Mouse (Mus musculus): ENCODE results near the gene Pbx1. TPM values are rescaled to one million over a fixed set of nuclear protein-coding genes. Genes with fewer than 3 reads are reported as not detected.
A peak's percentile ranks its signal among the peaks of the same experiment; 100 is the strongest.

Gene Pbx1
- total RNA-seq, 2 experiments from 2014 or later: 129 to 137 TPM

DNA sequence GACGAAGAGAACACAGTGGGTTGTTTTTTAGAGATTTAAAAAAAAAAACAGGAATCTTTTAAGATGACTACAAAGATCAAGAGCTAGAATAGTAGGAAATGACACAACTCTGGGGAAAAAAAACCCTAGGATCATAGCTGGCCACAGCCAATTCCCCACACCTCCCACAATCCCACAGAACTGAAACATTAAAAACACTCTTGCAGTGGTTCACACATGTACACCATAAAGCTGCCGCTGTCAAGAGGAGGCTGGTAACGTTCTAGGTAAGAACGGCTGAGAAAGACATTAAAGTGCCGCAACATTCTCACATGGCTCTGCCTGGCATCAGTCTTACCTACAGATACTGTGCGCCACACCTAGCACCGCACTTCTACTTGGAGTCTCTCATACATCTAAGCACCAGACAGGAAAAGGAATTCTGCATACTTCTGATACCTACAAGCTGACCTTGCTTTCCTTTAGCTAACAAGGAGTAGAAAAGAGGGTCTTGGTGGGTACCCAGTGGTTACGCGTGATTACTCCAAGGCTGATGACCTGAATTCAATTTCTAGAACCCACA, 176.6 kb downstream of the Pbx1 start:
- peak in 1 of 2 experiments; percentile 57 for DNase-seq (ENCODE audit: low spot score in 2 of 2)
- intact Hi-C loops (cut with DNase I): no loop called here

DNA sequence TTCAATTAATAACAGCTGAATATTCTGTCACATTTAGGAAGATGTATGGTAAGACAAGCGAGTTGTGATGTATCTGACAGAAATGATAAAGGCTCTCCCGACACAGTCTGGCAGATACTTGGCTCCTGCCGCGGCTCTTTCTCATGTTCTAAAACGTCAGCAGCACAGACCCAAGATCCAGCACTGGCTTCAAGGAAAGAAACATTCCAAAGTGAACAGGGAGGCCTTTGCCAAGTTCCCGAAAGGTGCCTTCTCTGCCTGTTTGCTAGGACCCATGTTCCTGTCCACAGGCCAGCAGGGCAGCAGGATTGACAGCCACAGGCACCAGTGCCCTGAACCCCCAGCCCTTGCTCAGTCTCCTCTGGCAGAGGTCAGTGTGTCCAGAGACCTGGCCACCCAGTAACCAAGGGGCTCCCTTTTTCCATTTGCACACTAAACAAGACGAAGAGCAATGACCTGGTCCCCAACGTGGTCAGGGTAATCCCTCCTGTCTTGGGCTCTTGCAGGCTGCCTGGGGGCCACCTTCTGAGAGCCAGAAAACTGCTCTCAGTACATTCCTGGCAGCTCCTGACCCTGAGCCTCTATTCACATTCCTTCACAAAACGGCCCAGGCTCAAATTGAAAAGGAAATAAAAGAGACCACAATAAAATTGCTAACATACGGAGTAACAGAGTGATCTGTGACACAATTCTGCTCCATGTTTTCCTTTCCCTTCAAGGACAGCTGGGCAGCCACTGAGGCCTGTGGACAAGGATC, 184.9 kb downstream of the Pbx1 start:
- intact Hi-C loops (cut with DNase I): no loop called here
- peak; percentile 43 to 65 for DNase-seq (ENCODE audit: low spot score in 2 of 2)

DNA sequence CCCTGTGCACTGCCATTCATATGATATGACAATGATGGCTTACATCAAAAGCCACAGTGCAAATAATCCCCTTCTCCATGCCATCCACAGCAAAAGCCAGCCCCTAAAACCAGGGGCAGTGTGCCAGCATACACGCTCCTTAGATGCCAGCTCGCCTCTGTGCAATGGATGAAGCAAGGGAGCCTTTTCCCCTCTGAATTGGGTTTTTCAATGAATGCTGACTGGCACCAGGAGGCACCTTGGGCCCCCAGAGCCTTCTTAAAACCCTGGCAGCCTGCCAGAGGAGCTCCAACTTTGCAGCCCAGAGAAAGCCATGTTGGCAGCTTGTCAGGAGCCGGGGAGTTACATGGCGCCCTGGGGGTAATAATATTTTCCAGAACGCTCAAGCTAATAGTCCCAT, 186.5 kb downstream of the Pbx1 start:
- intact Hi-C loops (cut with DNase I): no loop called here
- DNase-seq (ENCODE audit: low spot score in 2 of 2): peak in 1 of 2 experiments; percentile 36

DNA sequence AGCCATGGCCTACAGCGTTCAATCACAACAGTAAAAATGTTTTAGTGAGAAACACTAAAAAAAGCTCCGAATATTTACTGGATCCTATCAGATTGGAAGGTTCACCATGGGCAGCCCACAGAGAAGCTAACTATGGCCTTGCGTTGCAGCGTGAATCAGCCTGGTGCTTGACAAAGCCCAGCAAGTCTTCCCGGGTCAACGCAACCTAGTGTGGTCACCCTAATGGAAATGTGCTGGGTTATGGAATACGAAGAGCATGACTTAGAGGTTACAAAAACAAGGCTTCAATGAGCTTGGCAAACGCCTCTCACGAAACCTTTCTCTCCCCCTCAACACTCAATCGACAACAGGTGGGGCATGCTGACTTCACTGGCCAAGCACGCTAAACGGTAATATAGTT, 188.3 kb downstream of the Pbx1 start:
- no peak for DNase-seq (ENCODE audit: low spot score in 2 of 2)
- intact Hi-C loops (cut with DNase I): no loop called here

DNA sequence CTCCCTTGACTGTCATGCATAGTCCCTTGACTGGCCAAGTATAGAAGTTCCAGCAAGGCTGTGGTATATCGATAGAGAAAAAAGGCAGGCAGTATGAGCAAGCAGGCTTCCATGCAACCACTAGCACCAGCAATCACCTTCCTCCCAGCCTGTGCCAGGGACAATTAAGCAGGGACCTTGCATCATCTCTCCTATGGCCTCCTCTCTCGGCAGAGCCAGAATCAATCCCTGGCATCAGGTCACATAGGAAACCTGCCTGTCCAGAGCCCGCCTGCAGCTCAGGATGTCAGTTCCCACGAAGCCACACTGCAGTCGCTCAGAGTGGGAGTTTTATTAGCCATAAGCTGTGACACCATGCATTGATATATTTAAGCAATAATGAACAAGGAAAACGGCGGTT, 189.0 kb downstream of the Pbx1 start:
- intact Hi-C loops (cut with DNase I): no loop called here
- DNase-seq (ENCODE audit: low spot score in 2 of 2): no peak

DNA sequence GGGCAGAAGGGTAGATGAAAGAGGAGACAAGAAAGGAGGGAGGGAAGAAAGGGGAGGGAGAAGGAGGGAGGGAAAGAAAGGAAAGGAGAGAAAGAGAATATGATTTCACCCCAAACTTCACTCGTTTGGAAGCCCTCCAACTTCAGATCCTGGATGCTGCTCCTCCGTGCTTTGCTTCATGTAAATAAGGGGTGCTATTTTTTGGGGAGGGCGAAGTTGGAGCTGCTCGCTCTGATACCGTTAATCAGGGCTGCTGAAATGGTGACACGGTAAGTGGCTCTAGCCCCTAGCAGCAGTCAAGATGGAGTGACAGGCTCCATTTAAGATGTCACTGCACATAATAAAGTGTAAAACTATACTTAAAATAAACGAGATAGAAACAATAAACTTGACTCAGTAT, 190.8 kb downstream of the Pbx1 start:
- intact Hi-C loops (cut with DNase I): no loop called here
- DNase-seq (ENCODE audit: low spot score in 2 of 2): no peak

DNA sequence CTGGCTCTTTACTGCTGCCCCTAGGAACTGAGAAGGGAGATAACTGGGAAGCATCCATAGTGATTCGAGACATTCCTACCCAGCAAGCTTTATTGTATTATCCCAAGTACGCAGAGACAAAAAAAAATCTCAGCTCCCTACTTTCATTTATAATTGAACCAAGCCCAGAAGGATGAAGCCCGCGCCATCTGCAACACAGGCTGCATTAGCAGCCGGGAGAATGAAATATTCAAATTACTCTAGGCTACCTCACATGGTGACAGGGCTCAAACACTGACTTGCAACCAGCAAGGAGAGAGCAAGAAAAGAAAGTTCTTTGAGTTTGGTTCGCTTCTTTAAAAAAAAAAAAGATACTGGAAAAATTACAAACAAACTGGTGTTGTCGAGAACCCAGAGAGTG, 191.2 kb downstream of the Pbx1 start:
- intact Hi-C loops (cut with DNase I): no loop called here
- peak in 1 of 2 experiments; percentile 65 for DNase-seq (ENCODE audit: low spot score in 2 of 2)

DNA sequence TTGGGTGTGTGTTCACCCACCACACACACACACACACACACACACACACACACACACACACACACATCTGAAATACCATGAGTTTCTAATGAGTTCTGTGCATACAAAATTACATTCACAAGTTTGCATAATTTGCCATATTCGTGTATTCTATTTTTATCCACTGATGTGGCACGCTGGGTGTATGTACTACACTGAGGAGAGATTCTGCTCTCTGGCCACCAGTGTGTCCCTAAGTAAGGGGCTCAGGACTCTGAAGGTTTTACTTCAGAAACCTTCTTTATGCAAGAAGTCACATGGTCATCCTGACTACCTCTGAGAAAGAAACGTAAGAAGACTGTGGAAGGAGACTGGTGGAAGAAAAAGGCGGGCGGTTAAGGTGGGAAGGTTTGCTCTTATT, 191.7 kb downstream of the Pbx1 start:
- no peak for DNase-seq (ENCODE audit: low spot score in 2 of 2)
- intact Hi-C loops (cut with DNase I): no loop called here

DNA sequence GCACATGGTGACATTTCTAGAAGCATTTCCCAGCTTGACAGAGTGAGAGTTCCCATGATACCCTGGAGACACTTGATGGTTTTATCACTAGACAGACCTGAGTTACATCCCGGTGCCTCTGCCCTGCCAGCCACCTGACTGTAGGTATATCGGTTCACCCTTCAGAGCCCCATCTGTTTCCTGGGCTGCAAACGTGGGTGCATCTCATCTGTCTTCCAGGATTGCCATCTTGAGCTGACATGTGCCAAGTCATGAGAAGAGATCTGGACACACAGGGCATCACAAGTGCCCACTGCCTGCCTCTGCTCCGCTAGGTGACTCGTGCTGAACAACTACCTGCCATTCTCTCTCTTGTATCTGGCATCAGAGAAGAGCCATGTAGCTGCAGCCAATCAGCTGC, 196.0 kb downstream of the Pbx1 start:
- intact Hi-C loops (cut with DNase I): no loop called here
- DNase-seq (ENCODE audit: low spot score in 2 of 2): no peak

DNA sequence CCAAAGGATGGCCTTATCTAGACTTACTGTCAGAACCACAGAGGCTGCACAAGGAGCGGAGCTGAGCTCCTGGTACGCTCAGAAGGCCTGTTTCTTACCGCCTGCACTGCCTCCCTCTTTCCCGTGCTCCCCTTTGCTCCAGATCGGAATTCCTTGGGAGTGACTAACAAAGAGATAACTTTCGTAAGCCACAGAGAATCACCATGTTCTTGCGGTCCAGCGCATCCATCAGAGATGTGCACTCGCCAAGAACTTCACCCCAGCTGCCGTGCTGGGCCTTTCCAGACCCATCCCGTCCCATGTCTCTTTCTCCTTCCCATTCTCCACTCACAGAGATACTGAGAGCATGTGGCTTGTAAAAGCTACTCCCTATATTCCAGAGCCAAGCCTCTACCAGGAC, 197.7 kb downstream of the Pbx1 start:
- no peak for DNase-seq (ENCODE audit: low spot score in 2 of 2)
- intact Hi-C loops (cut with DNase I): loop anchor here (5.0 kb wide), 1 partner anchor 88 kb away; no protein-coding TSS in a partner anchor

DNA sequence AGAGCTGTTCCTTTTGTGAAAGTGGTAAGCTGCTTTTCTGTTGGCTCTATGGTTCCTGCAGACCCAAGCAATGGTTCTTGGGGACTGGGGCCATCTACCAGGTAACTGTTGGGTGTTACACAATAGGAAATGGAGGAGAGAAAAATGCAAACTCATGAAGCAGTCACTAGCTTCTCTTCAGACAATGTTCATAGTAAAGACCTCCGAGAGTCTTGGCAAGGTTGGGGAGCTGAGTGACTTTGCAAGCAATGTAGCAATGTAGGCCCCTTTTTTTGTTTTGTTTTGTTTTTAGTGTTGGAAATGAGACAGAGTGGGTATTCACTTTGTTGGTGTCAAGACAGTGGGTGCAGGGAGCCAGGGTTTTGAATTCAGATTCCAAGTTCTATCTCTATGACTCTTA, 198.9 kb downstream of the Pbx1 start:
- intact Hi-C loops (cut with DNase I): loop anchor here (5.0 kb wide), 1 partner anchor 89 kb away; no protein-coding TSS in a partner anchor

DNA sequence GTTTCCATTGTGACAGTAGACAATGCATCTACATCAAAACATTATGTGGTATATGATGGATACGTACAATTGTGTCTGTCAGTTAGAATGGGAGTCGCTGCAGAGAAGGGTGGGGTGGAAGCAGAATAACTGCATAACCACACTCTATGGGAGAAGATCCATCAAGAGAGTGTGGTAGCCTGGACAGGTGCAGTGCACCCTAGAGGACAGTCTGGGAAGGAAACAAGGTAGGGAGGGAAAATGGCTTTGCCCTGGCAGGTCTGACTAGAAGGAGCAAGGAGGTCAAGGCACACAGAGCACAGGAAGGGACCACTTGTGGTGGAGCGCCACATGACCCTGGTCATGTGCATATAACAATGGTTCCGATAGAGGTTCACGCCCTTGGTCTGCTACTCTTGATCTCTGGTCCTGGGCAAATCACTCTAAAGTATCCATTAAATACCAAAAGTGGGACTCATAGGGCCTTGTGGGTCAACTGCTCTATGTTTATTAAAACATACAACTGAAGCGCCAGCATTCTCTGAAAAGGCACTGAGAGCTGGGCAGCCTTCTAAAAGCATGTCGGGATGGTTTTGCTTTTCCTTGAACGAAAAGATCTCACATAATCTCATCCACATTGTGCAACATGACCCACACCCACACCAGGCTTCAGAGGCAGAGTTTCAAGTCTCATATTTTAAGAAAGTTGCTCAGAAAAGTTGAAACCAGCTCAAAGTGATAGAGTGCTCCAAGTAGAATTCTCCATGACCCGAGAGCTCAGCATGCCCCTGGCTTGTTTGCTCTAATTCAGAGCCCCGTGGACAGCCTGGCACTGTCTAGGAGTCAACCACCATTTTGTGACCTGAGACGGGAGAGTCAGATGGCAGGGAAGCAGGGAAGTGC, 200.3 kb downstream of the Pbx1 start:
- DNase-seq (ENCODE audit: low spot score in 2 of 2): no peak
- intact Hi-C loops (cut with DNase I): loop anchor here (5.0 kb wide), 1 partner anchor 91 kb away; no protein-coding TSS in a partner anchor

More for the DNA sequence above, 198.9 kb downstream of the Pbx1 start:
- no peak for DNase-seq (ENCODE audit: low spot score in 2 of 2)

DNA sequence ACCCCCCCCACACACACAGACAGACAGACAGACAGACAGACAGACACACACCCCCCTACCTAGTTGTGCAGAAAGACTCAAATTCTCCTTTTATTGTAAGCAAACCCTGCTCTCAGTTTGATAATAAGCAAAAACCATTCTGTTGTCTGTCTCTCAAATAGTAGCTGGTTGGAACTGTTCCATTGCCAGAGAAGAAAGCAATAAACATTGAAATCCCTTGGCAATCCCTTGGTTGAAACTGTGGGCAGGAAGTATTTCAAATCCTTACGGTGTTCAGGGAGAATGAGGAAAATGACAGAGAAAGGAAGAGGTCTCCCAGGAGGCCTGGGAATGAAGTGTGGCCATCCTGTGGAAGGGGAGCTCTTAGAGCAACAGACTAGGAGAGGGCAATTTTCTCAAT, 201.2 kb downstream of the Pbx1 start:
- no peak for DNase-seq (ENCODE audit: low spot score in 2 of 2)
- intact Hi-C loops (cut with DNase I): loop anchor here (5.0 kb wide), 1 partner anchor 91 kb away; no protein-coding TSS in a partner anchor

DNA sequence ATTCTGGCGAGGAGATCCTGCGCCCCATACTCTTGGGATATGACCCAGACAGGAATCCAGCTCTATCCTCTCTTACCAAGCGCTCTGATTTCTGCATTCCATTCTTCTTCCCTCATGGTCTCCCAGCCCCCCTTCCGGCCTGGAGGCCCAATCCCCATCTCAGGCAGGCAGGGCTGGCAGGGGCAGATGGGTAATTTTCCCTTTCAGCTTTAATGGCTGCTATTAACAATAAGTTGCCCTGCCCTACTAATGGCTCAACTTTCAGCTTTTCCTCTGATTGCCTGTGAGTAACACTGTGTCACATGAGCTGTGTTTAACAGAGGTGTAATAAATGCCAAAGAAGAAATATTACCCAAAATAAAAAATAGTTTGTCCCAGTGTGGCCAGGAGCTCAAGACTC, 201.9 kb downstream of the Pbx1 start:
- DNase-seq (ENCODE audit: low spot score in 2 of 2): no peak
- intact Hi-C loops (cut with DNase I): loop anchor here (5.0 kb wide), 1 partner anchor 92 kb away; no protein-coding TSS in a partner anchor

DNA sequence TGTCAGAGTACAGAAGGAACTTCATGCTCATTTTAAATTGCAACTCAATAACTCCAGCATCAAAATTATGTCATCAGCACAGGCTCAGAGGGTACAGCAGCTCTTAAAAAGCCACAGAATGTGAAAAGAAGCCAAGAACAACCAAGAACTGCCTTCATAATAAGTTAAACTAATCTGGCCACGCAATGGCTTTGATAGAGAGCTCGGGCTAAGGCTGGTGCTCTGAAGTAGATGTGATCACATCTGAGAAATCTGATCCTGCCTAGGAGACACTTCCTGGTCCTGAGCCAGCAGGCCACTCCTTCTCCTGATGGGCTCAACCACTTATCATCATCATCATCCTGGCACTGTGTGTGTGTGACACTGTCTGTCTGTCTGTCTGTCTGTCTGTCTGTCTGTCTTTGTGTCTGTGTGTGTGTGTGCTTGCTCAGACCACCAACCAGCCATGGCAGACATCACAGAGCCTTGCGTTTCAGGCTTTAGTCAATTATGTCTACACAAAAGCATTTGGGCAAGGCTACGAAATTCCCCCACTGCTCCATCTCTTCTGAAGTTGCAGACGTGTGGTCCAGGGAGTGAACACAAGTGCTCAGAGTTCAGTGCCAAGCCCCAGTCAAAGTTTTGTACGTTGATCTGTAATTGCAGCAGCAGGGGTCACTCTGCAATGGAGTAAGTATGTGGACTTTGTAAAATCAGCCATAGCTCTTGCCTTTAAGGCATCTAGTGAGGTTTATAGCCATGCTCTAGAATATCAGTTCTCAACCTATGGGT, 203.1 kb downstream of the Pbx1 start:
- DNase-seq (ENCODE audit: low spot score in 2 of 2): no peak
- intact Hi-C loops (cut with DNase I): no loop called here

DNA sequence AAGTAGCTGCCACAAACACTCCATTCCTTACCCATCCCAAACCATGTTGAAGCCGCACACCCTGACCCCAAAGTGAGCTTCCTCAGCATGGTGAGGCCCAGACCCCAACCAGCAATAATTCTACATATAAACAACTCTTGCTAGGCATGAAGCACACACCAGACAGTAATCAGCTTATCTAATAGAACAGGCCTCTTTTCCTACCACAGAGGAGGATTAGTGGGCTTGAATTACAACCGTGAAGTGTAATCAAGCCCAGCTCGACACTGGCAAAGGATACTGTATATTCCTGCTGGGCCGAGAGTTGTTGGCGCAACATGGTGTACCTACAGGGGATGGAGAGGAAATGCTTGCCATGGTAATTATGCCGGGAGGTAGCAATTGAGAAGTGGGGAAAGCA, 205.9 kb downstream of the Pbx1 start:
- intact Hi-C loops (cut with DNase I): no loop called here

DNA sequence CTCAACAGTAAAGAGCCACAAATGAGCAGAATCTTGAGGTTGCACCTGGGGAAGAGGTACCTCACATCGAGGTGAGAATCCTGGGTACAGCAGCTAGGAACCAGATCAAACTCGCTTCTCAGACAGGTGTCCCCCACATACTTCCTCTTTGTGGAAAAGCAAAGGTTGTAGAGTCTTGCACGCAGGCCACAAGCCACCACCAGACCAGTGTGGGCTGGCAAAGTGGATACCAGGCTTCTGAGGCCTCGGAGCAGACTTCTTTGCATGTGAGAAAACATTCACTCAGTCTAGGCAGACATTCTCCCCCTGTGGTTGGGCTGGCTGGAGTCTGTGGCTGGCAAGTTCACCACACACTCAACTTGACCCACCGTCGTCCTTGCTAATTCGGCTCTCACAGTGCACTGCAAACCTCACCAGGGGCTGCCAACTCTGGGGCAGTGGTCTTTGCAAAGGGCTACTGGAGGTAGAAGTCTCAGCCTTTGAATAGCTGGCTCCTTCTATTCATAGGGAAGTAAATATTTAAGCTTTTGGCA, 206.4 kb downstream of the Pbx1 start:
- DNase-seq (ENCODE audit: low spot score in 2 of 2): no peak
- intact Hi-C loops (cut with DNase I): no loop called here

More for the DNA sequence above, 205.9 kb downstream of the Pbx1 start:
- DNase-seq (ENCODE audit: low spot score in 2 of 2): no peak

DNA sequence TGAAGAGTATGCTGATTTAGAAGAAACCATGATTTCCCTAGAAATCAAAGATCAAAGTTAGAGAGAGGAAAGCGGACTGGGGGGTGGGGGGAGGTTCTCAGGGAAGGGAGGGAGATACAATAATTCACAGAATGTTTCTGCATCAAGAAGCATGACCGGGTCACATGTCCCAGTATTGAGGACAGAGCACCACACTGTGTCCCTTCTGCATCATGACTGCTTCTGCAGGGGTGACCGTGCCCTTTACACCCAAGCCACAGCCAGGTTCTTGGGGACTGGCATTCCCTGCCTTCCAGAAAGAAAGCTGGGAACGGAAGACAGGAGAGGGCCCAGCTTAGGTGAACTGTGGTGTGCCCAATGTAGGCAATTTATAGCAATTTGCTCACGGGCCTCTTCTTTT, 207.9 kb downstream of the Pbx1 start:
- DNase-seq (ENCODE audit: low spot score in 2 of 2): no peak
- intact Hi-C loops (cut with DNase I): no loop called here

DNA sequence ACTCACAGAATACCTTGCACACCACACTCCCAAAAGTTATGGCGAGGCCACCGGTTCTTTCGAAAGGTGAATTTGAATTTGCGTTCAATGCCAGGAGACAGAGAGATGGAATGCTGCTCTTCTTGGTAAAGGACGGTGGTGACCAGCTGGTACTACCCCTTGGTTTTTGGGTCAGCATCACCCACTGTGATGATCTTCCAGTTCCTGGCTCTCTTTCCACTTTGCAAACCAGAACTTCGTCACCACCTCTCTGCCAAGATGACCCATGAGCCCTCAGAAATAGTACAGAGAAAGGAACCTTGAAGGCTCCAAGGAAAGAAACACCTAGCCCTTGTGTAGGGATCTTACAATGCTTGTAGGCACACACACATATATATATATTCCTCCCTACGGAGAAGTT, 209.3 kb downstream of the Pbx1 start:
- intact Hi-C loops (cut with DNase I): no loop called here
- no peak for DNase-seq (ENCODE audit: low spot score in 2 of 2)

All from left cerebral cortex, postnatal 25 days (tissue).